Mouse (Mus musculus): ENCODE measurements around the gene Olfr1373.
"Not testable (repeated sequence)": the region's sequence is repeated elsewhere in the genome, so short reads cannot be mapped to it uniquely, and the experiment has no call there.

The Olfr1373 gene

DNA sequence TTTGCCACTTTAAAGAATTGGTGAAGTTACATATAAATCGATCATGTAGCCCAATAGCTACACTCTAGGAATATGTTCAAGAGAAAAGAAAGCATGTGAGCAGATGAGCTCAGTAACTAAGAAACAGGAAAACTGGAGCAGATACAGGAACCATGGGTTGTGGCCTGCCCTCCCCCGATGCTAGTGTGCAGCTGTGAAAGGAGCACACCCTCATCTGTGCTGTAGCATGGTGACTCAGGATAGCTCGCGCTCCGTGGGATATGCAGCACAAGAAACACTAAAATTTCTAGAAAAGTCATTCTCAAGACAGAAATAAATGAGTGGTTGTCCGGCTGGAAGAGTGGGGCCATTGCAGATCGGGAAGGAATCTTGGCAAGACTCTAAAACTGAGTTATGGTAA, 28.2 kb downstream of the Olfr1373 start:
- Histone ChIP-seq H3K36me3 (ENCODE audit: insufficient read depth, low read length) (peaks cover 98% of the 10 kb centered on the region), H3K4me3 (replicated peaks; ENCODE audit: low read length) (no peak overlapping the region), H3K4me1 (replicated peaks; ENCODE audit: low read depth, low read length) (peaks cover 55% of the 10 kb centered on the region), H3K9me3 (ENCODE audit: low read length) (no peaks in the 10 kb centered on the region), H3K27me3 (ENCODE audit: insufficient read depth, low read length) (no peaks in the 10 kb centered on the region)
- TF ChIP-seq CTCF (conservative IDR thresholded peaks at IDR 0.05; ENCODE audit: low read length) = no peak
- no peak for TF ChIP-seq POU5F1 (IDR thresholded peaks at IDR 0.05; ENCODE audit: borderline replicate concordance, low read length)
- TF ChIP-seq NANOG (IDR thresholded peaks at IDR 0.05; ENCODE audit: borderline replicate concordance, low read length) = no peak

DNA sequence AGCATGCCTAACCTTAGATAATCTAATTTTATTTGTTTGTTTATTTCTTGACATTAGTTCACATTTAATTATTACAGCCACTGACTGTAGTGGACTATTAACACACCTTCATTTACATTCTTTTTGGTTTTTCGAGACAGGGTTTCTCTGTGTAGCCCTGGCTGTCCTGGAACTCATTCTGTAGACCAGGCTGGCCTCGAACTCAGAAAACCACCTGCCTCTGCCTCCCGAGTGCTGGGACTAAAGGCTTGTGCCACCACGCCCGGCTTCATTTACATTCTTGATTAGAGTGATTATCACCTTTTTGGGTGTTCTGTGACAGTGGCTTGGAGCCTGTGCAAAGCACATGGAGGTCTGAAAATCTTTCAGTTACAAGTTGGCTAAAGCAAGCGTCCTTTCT, 29.2 kb downstream of the Olfr1373 start:
- Histone ChIP-seq H3K36me3 (ENCODE audit: insufficient read depth, low read length) (peaks cover 92% of the 10 kb centered on the region), H3K4me1 (replicated peaks; ENCODE audit: low read depth, low read length) (peaks cover 59% of the 10 kb centered on the region)
- H3K4me3 ChIP-seq (replicated peaks; ENCODE audit: low read length); H3K27me3 ChIP-seq (ENCODE audit: insufficient read depth, low read length); H3K9me3 ChIP-seq (ENCODE audit: low read length): not testable (repeated sequence)

DNA sequence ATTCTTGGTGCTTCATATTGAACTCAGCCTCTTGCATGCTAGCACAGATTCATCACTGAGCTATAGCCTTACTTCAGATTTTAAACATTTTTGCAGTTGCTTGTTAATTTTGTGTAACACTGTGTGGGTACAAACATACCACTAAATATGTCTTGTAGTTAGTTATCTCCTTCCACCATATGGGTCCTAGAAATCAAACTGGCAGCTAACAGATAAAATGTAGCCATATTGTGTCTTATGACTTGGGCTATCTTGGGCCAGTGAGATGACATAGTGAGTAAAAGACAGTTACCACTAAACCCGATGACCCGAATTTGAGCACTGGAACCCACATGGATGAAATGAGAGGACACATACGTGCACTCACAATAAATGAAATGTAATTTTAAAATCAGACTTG, 29.8 kb downstream of the Olfr1373 start:
- Histone ChIP-seq H3K9me3 (ENCODE audit: low read length) (no peaks in the 10 kb centered on the region), H3K27me3 (ENCODE audit: insufficient read depth, low read length) (no peaks in the 10 kb centered on the region), H3K4me3 (replicated peaks; ENCODE audit: low read length) (no peak overlapping the region), H3K4me1 (replicated peaks; ENCODE audit: low read depth, low read length) (peaks cover 60% of the 10 kb centered on the region), H3K36me3 (ENCODE audit: insufficient read depth, low read length) (peaks cover 87% of the 10 kb centered on the region)
- TF ChIP-seq CTCF (conservative IDR thresholded peaks at IDR 0.05; ENCODE audit: low read length) (no peak), POU5F1 (IDR thresholded peaks at IDR 0.05; ENCODE audit: borderline replicate concordance, low read length) (no peak), NANOG (IDR thresholded peaks at IDR 0.05; ENCODE audit: borderline replicate concordance, low read length) (no peak)

DNA sequence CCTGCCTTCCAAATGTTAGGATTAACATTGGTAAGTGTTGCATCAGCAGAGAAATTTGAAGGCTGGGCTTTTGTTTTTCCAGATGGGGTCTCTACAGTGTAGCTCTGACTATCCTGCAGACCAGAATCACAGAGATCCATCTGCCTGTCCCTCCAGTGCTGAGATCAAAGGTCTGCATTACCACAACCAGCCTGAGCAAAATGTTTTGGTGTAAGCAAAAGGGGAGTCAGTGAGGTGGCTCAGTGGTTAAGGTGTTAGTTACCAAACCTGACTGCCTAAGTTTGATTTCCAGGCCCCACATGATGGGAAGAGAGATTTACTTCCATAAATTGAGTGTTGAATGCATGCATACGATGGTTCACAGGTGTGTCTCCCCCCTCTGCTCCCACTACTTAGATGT, 35.9 kb downstream of the Olfr1373 start:
- Histone ChIP-seq H3K4me1 (replicated peaks; ENCODE audit: low read depth, low read length) (peaks cover 70% of the 10 kb centered on the region), H3K36me3 (ENCODE audit: insufficient read depth, low read length) (peaks cover 38% of the 10 kb centered on the region), H3K27me3 (ENCODE audit: insufficient read depth, low read length) (no peaks in the 10 kb centered on the region), H3K4me3 (replicated peaks; ENCODE audit: low read length) (no peak overlapping the region), H3K9me3 (ENCODE audit: low read length) (no peaks in the 10 kb centered on the region)
- TF ChIP-seq CTCF (conservative IDR thresholded peaks at IDR 0.05; ENCODE audit: low read length) (no peak), NANOG (IDR thresholded peaks at IDR 0.05; ENCODE audit: borderline replicate concordance, low read length) (no peak), POU5F1 (IDR thresholded peaks at IDR 0.05; ENCODE audit: borderline replicate concordance, low read length) (no peak)

DNA sequence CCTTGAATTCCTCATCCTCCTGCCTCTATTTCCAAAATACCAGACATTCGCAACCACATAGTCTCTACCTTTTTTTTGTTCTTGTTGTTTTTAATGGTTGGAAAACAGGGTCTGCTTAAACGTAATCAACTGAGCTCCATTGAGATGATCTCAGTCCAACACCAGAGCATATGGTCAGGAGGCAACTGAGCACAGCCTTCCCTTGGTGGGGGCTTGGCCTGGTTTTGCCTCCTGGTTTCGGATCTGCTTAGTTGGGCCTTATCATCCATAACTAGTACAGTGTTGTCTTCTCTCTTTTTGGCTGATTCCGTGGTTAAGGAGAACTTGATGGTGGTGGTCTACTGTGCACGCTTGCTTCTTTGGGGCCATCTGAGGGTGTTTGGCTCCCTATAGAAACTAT, 36.5 kb downstream of the Olfr1373 start:
- H3K4me3 ChIP-seq (replicated peaks; ENCODE audit: low read length) = no peak overlapping the region
- H3K36me3 ChIP-seq (ENCODE audit: insufficient read depth, low read length) = peaks cover 32% of the 10 kb centered on the region
- no peaks in the 10 kb centered on the region for H3K27me3 ChIP-seq (ENCODE audit: insufficient read depth, low read length)
- H3K4me1 ChIP-seq (replicated peaks; ENCODE audit: low read depth, low read length) = peaks cover 71% of the 10 kb centered on the region
- H3K9me3 ChIP-seq (ENCODE audit: low read length) = no peaks in the 10 kb centered on the region
- TF ChIP-seq CTCF (conservative IDR thresholded peaks at IDR 0.05; ENCODE audit: low read length) = no peak
- no peak for TF ChIP-seq POU5F1 (IDR thresholded peaks at IDR 0.05; ENCODE audit: borderline replicate concordance, low read length)
- TF ChIP-seq NANOG (IDR thresholded peaks at IDR 0.05; ENCODE audit: borderline replicate concordance, low read length) = no peak

DNA sequence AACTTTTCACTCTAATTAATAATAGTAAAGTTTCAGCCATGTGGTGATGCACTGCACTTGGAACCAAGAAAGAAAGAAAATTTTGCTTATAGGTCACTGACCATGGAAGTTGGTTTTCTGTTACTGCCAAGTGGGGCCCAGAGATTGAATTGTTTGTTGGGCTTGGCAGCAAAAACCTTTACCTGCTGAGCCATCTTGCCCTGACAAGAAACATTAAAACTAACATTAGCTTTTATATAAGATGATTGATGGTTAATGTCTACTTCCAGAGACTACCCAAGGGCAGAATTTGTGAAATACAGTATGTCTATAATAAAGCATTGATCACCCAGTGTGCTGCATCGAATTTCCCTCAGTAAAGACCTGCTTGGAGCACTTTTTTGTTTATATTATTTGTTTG, 38.9 kb downstream of the Olfr1373 start:
- no peak overlapping the region for H3K4me3 ChIP-seq (replicated peaks; ENCODE audit: low read length)
- TF ChIP-seq POU5F1 (IDR thresholded peaks at IDR 0.05; ENCODE audit: borderline replicate concordance, low read length) (no peak), CTCF (conservative IDR thresholded peaks at IDR 0.05; ENCODE audit: low read length) (no peak), NANOG (IDR thresholded peaks at IDR 0.05; ENCODE audit: borderline replicate concordance, low read length) (no peak)

DNA sequence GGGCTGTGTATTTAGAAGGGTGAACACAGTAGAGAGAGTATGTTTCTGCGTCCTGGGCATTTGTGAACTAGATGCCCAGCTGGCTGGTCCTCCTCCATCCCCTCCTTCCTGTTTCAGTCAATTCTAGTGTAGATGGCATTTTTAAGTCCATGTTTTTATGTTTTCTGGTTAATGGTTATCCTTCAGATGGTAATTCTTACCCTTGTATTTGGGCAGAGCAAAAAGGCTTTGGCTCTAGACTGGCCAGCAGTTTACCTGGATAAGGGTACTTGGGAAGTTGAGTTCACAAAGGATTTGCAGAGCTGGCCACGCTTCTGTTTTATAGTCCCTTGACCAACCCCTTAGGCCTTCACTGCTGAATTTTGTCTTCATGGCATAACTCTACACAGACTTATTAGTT, 39.3 kb downstream of the Olfr1373 start:
- H3K4me3 ChIP-seq (replicated peaks; ENCODE audit: low read length) = no peak overlapping the region
- no peaks in the 10 kb centered on the region for H3K27me3 ChIP-seq (ENCODE audit: insufficient read depth, low read length)

More for the DNA sequence above, 38.9 kb downstream of the Olfr1373 start:
- Histone ChIP-seq H3K4me1 (replicated peaks; ENCODE audit: low read depth, low read length) (peaks cover 78% of the 10 kb centered on the region), H3K9me3 (ENCODE audit: low read length) (no peaks in the 10 kb centered on the region), H3K36me3 (ENCODE audit: insufficient read depth, low read length) (peaks cover 20% of the 10 kb centered on the region), H3K27me3 (ENCODE audit: insufficient read depth, low read length) (no peaks in the 10 kb centered on the region)

DNA sequence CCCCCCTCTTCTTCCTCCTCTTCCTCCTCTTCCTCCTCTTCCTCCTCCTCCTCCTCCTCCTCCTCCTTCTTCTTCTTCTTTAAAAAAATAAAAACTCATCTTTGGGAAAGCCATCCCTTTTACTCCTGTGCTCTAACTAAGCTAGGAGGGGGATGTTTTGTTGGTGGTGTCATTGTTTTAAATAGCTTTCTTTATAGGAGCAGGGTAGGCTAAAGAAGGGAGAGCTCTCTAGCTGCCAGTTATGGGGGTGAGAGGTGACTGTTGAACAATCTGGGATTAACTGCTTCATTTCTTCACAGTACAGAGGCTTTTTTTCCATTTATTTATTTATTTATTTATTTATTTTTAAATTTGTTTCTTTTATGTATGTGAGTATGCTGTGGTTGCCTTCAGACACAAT, 39.8 kb downstream of the Olfr1373 start:
- Histone ChIP-seq H3K9me3 (ENCODE audit: low read length) (no peaks in the 10 kb centered on the region), H3K4me3 (replicated peaks; ENCODE audit: low read length) (no peak overlapping the region)

More for the DNA sequence above, 39.3 kb downstream of the Olfr1373 start:
- no peak for TF ChIP-seq CTCF (conservative IDR thresholded peaks at IDR 0.05; ENCODE audit: low read length)
- no peak for TF ChIP-seq NANOG (IDR thresholded peaks at IDR 0.05; ENCODE audit: borderline replicate concordance, low read length)
- TF ChIP-seq POU5F1 (IDR thresholded peaks at IDR 0.05; ENCODE audit: borderline replicate concordance, low read length) = no peak
- peaks cover 22% of the 10 kb centered on the region for H3K36me3 ChIP-seq (ENCODE audit: insufficient read depth, low read length)
- no peaks in the 10 kb centered on the region for H3K9me3 ChIP-seq (ENCODE audit: low read length)
- peaks cover 78% of the 10 kb centered on the region for H3K4me1 ChIP-seq (replicated peaks; ENCODE audit: low read depth, low read length)

DNA sequence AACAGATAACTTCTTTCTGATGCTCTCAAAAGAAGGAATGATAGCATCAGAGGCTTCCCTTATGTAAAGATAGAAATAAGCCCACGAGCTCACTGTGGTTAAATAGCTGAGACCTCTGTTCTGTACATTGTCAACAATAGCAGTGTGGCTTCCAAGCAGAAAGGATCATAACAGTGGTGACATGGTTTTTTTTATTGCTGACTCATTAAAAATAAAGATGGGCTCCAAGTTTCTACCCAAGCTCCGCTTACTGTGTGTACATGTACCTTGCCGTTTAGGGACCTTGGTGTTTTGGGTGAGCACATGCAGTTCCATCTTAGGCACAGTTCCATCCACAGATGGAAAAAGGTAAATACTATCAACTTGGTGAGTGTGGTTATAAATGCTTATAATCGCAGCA, 42.4 kb downstream of the Olfr1373 start:
- no peak overlapping the region for H3K4me3 ChIP-seq (replicated peaks; ENCODE audit: low read length)
- H3K9me3 ChIP-seq (ENCODE audit: low read length) = no peaks in the 10 kb centered on the region
- H3K36me3 ChIP-seq (ENCODE audit: insufficient read depth, low read length) = peaks cover 24% of the 10 kb centered on the region
- H3K4me1 ChIP-seq (replicated peaks; ENCODE audit: low read depth, low read length) = peaks cover 74% of the 10 kb centered on the region
- H3K27me3 ChIP-seq (ENCODE audit: insufficient read depth, low read length) = no peaks in the 10 kb centered on the region
- no peak for TF ChIP-seq CTCF (conservative IDR thresholded peaks at IDR 0.05; ENCODE audit: low read length)
- TF ChIP-seq POU5F1 (IDR thresholded peaks at IDR 0.05; ENCODE audit: borderline replicate concordance, low read length) = no peak
- TF ChIP-seq NANOG (IDR thresholded peaks at IDR 0.05; ENCODE audit: borderline replicate concordance, low read length) = no peak

More for the DNA sequence above, 39.8 kb downstream of the Olfr1373 start:
- H3K36me3 ChIP-seq (ENCODE audit: insufficient read depth, low read length) = peaks cover 27% of the 10 kb centered on the region
- no peaks in the 10 kb centered on the region for H3K27me3 ChIP-seq (ENCODE audit: insufficient read depth, low read length)
- TF ChIP-seq CTCF (conservative IDR thresholded peaks at IDR 0.05; ENCODE audit: low read length) (no peak), POU5F1 (IDR thresholded peaks at IDR 0.05; ENCODE audit: borderline replicate concordance, low read length) (no peak), NANOG (IDR thresholded peaks at IDR 0.05; ENCODE audit: borderline replicate concordance, low read length) (no peak)
- peaks cover 79% of the 10 kb centered on the region for H3K4me1 ChIP-seq (replicated peaks; ENCODE audit: low read depth, low read length)

Data from E14TG2a.4 (cell line).